Mouse (Mus musculus) adrenal gland, postnatal 4 days (tissue): ENCODE results near the gene Cd200r4. TPM values are rescaled to one million over a fixed set of nuclear protein-coding genes. Genes with fewer than 3 reads are reported as not detected.
"Not testable (repeated sequence)": the region's sequence is repeated elsewhere in the genome, so short reads cannot be mapped to it uniquely, and the experiment has no call there.

Experiments used
- DNase-seq, 2 experiments: peaks; one replicate each; pipeline ENCODE4 v3.0.0; 2021 to 2022; ENCODE audit warnings: low spot score in 2 of 2, mixed read lengths in 2 of 2
- long read RNA-seq, 2 experiments: library from polyadenylated mRNA; stranded (forward); transcript quantifications; one replicate each; pipeline ENCODE4 v2.0.0; 2021
- total RNA-seq, 2 experiments: library from RNA; stranded (reverse); gene quantifications; 2 replicates each; pipeline ENCODE4 v1.2.3; 2021

The Cd200r4 gene
- not detected for total RNA-seq
- long read RNA-seq, experiment 1: 0 reads
- long read RNA-seq, experiment 2: 0 reads

DNA sequence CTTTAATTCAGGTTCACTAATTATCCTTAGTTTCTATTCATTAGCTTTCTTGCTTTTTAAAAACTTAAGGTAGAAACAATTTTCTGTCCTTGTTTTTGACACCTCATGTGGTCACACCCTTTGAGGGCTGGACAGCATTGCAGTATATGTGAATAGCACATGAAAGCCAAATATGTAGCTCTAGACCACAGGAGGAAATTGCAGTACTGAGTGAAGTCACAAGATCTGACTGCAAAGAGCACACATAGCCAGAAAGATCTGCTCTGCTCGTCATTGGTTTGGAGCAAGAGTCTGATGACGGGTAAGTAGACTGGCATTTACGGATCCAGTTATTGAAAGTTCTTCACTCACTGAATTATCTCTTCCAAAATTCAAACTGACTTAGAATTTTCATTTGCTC lies at the start of gene Cd200r4:
Cd200r4 (plus strand) TSS at position 190 of the 400 bp plus-strand sequence.
- DNase-seq: no peak

DNA sequence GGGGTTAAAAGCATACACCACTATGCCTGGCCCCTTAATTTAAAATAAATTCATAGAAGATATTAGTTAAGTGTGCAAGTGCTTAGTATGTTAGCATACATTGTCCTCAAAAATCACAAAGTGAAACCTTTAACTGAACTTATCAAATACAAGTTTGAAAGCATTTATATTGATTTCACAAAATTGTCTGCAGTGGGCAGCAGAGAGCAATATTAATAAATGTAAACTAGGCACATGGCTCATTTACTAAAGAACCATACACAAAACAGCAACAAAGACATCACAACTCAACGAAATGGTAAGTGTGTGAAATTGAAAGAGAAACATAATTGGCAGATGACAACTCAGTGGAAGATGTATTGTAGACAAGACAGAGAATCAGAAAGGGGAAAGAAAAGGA lies 49.7 kb upstream of the Cd200r4 start:
- no peak for DNase-seq

DNA sequence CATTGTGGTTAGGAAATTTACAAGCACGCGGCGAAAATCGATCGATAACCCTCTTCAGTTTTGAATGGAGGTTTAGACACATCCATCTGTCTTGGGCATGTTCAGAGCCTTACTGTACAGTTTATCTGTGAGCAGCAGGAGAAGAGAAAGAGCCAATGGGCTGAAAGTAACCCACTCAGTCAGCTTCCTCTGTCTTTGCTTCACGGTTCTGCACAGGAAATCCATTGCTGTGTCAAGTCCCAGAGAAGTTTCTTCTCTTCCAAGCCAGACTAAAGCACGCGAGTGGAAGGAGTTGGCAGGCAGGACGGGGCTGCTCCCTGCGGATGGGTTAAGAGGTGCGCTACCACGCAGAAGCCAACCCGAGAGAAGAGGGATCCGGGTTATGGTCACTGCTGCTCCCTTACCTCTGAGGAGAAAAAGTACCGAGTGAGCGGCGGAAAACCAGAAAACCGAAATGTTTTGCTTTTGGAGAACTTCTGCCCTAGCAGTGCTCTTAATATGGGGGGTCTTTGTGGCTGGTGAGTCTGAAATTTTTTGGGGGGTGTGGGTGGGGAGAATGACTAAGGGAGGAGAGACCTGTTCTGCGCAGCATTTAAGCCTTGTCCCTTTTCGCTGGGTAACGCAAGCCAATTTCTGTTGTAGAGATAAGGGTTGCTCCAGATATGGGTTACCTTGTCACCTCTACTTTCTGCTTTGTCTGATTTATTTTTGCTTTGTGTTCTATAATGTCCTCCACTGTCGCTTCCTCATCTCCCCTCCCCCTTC lies 45.8 kb upstream of the Cd200r4 start, which contains the start of gene Cd200r1:
Cd200r1 (plus strand) TSS at position 182 of the 765 bp plus-strand sequence.
- DNase-seq: no peak

DNA sequence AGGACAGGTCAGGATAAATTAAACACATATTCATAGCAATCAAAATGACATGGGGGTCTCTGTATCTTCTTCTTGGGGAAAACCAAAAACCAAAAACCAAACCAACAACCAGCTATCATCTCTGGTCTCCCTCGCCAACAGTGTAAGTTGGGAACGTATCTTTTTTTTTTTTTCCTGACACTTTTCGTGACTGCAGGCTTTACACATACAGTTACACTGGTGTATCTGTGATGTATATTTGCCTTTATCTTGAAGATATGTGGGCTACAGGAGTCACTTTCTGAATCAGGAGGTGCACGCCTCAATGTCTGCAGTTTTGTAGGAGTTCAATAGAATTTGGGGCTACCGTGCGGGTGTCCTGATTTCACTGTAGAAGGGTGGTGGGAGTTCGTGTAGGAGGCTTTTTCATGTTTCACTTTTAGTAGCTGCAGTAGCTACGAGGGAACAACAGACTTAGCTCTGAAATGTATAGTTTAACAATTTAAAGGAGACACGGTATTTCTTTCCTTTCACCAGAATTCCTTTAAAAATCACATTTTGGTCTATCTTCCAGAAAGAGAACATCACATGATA lies 45.1 kb upstream of the Cd200r4 start:
- no peak for DNase-seq

DNA sequence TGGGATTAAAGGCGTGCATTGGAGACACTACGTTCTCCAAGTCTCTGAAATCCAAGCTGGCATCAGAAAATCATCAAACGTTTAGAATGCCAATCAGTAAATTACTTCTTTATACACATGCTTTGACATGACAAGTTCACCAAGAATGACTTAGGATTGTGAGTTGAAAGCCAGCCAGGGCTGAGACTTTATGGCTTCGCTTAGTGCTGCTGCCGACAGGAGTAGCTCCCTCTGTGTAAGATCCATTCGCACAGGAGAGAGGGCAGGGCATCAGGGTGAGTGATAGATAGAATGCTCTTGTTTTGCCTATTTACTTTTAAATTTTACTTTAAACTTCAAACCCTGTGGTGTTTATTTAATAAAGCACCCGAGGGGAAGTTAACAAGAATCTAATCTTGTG lies 44.0 kb upstream of the Cd200r4 start:
- DNase-seq: no peak

DNA sequence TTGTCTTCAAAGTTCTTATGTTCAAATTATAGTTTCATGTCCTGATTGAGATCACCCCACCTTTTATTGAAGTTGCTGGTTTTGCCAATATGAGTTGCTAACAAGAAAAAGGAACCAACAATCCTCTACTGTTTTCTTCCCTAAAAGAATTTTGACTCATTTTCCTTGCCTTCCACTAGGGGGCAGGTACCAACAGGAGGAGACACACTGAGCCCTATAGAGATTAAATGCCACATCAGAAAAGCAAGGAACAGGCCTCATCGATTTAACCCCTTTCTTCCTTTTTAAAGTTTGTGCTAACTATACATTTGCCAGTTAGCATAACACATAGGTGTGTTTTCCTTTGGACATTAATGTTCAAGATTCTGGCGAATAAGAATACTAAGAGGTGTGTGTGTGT lies 43.6 kb upstream of the Cd200r4 start:
- no peak for DNase-seq

- no peak for DNase-seq
Measured at GRCm38 (mm10) chr16:44772577-44772976, 39.0 kb upstream of the Cd200r4 start.

DNA sequence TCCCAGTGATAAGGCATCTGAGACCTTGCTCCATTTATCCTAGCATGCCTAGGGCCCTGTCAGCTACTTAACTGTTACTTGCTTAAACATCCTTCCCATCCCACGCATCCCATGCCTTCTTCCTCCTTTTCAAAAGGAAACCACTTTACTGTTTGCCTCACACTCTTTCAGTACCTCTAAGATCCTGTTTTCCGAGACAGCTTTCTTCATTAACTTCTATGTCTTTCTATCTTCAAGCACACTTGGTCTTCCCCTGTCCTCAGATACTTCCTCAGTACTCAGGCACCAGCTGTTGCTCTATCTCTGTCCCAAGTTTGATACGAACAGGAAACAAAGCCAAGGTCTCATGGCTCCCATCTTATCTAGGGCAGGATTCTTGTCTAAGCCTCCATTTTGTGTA lies 37.9 kb upstream of the Cd200r4 start:
- no peak for DNase-seq

DNA sequence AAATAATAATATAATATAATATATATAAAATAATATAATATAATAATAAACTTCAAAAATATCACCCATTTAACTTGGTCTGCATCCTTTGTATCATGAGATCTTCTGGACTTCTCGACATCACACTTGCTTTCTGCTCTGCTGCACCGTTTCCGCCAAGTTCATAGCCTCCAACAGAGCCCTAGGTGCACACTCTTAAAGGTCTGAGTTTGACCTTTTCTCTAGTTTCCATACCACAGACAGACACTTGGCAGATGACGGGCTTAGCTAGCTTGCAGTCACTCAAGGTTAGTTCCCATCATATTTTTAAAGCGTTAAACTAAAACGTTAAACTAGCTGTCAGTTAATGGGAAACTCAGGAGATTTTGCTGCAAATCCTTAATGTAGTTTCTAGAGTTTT lies 37.3 kb upstream of the Cd200r4 start:
- DNase-seq: no peak

GRCm38 (mm10) chr16:44778538-44779147 lies 32.9 kb upstream of the Cd200r4 start:
- no peak for DNase-seq

DNA sequence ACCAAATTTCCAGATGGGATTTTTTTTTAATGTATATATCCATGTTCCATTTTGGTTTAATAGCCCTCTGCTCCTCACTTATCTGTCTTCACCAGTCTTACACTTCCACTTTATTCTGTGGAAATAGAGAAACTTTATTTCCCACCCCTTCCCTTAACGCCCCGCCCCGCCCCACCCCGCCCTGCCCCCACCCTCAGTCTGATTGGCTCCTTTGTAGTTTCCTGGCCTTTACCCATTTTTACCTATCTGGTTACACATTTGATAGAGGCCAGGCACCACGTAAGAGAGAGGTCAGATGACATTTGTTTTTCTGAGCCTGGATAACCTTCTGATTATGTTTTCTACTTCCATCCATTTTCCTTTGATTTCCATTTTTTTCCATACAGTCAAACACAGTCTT lies 32.0 kb upstream of the Cd200r4 start:
- no peak for DNase-seq

GRCm38 (mm10) chr16:44780751-44781150 lies 30.8 kb upstream of the Cd200r4 start:
- DNase-seq: no peak

DNA sequence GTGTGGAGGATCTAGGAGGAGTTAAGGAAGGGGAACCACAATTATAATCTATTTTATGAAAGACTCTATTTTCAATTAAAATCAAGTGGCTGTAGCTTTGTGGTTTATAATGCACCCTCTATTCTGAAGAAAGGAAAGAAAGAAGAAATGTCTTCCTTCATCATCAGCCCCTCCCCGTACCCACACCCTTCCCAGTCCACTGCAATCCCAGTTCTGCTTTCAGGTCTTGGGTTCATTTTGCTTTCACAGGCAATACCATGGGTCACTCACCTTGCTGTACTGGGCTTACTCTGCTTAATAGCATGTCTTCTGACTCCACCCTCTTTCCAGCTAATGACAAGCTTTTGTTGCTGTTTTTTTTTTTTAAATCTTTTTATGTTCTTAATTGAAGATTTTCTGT lies 24.6 kb upstream of the Cd200r4 start:
- no peak for DNase-seq

- no peak for DNase-seq
Measured at GRCm38 (mm10) chr16:44794416-44794815, 17.1 kb upstream of the Cd200r4 start.

GRCm38 (mm10) chr16:44805976-44806375 lies 5.6 kb upstream of the Cd200r4 start:
- DNase-seq: no peak

DNA sequence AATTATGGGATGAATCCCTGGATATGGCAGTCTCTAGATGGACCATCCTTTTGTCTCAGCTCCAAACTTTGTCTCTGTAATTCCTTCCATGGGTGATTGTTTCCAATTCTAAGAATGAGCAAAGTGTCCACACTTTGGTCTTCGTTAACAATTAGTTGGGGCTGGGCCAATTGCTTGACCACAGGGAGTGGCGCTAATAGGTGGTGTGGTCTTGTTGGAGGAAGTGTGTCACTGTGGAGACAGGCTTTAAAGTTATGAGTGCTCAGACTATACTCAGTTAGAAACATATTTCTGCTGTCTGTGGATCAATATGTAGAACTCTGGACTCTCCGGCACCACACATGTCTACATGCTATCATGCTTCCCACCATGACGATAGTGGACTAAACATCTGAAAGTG lies 1.3 kb upstream of the Cd200r4 start:
- DNase-seq: not testable (repeated sequence)

GRCm38 (mm10) chr16:44812468-44813065 lies 1.0 kb downstream of the Cd200r4 start:
- DNase-seq: no peak

DNA sequence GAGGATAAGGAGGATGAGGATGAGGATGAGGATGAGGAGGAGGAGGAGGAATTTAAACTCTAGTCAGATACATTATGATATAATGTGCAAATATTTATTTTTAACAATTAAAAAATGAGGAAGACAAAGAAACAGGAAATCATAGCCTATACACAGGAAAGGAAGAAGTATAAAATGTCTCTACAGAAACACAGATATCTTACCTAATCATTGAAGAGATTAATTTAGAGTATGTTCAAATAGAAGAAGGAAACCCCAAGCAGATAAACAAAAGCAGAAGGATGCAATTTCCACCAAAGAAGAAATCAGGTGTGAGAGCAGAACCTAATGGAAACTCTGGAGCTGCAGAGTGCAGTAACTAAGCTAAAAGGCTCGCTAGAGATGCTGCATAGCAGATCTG lies 6.5 kb downstream of the Cd200r4 start:
- no peak for DNase-seq

DNA sequence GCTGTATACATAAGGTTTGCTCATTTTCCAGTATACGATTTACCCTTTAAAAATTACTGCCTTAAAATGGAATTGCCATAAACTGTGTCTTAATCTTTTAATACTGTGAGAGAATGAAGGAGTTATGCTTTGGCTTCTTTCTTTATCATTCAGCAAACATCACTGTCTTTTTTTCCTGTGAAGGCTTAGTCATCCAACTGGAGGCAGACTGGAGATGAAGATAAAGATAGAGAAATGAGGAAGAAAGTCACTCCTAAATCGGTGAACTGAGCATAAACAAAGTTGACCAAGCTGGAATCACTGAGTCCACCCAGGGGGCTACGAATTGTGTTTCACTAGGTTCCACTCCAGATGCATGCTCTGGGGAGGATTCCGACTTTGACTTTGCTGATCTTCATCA lies 9.0 kb downstream of the Cd200r4 start:
- no peak for DNase-seq

DNA sequence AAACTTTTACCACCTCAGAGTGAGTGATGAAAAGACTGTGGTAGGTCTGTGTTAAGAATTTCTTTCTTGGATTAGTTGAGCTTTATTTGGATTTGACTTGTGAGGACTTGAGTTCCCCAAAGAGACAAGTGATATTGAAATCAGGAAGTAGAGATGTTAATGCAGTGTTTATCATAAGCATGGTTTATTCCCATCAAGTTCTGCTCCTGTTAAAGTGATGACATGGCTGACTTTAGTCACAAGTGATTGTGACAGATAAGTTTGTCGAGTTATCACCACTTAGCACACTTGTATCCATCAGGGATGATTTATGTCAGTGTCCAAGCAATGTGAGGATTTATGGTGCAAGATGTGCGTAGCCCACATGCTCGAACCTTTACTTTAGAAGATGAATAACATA lies 20.8 kb downstream of the Cd200r4 start:
- DNase-seq: no peak

DNA sequence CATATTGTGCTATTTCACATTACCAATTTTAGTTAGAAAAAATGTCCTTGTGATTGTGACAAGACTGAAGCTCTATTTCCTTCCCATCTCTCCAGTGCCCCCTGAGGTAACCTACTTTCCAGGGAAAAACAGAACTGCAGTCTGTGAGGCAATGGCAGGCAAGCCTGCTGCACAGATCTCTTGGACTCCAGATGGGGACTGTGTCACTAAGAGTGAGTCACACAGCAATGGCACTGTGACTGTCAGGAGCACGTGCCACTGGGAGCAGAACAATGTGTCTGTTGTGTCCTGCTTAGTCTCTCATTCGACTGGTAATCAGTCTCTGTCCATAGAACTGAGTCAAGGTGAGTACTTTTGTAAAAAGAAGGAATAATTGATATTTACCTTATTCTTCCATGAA lies 21.7 kb downstream of the Cd200r4 start:
- not testable (repeated sequence) for DNase-seq

DNA sequence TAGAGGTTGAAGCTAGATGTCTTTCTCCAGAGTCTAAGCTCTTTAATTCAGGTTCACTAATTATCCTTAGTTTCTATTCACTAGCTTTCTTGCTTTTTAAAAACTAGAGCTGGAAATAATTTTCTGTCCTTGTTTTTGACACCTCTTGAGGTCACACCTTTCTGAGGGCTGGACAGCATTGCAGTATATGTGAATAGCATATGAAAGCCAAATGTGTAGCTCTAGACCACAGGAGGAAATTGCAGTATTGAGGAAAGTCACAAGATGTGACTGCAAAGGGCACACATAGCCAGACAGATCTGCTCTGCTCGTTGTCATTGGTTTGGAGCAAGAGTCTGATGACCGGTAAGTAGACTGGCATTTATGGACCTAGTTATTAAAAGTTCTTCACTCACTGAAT lies 55.3 kb downstream of the Cd200r4 start, which contains the start of gene Cd200r2:
Cd200r2 (plus strand) TSS at position 301 of the 400 bp plus-strand sequence.
- no peak for DNase-seq
